Mouse (Mus musculus) embryonic fibroblast, embryonic 13.5 days (primary cell): ENCODE measurements around the gene Stk10.

Source experiments
- CTCF ChIP-seq: IDR thresholded peaks from 2 replicates; pipeline ENCODE4 v1.5.1; 2011; ENCODE audit warnings: mild to moderate bottlenecking, control low read depth, low read length, moderate library complexity, borderline replicate concordance; ENCODE audit not compliant: insufficient read depth
- POLR2A ChIP-seq: IDR thresholded peaks from 2 replicates; pipeline ENCODE4 v1.6.1; 2011; ENCODE audit warnings: low read depth, mild to moderate bottlenecking, control low read depth, low read length, moderate library complexity

DNA sequence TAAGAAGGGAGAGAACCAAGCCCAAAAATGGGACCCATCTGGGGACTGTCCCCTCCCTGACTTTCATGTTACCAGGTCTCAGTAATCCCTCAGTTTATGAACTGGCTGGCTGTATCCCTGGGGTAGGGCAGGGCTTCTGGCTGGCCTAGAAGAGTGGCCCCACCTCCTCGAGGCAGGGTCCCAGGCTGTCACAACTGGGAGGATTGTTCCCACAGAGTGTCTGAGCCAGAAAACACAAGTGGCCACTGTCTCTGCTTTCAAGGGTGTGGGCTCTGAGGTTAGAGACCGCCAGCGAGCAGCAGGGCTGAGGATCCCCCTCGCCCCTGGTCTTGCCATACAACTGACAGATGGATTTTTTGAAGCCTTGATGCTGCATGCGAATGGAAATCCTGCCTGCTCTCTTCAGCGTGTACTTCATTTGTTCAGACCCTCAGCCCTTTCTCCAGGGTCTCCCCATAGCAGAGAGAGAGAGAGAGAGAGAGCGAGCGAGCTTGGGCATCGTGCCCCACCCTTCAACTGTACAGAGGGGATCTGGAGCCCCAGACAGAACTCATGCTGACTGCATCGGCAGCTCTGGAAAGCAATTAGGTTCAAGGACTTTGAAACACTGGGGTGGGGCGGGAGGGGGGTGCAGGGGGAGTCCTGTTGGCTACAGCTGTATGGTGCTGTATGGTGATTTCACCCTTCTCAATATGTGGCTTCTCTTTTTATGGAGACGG is 18.6 kb downstream of the Stk10 start:
- TF ChIP-seq CTCF (no peak), POLR2A (no peak)
